Mouse (Mus musculus) large intestine, adult 2 months (tissue): ENCODE measurements at regions not wholly inside any gene's neighbourhood (a gene's known extent, or its start where the extent isn't known, plus 50 kb on each side); places are given as distances from the start of the nearest gene placed in this dataset.

ENCODE experiments used
- DNase-seq: peaks from one replicate; pipeline ENCODE4 v3.0.0-alpha.2; 2012; ENCODE audit warnings: low read depth, low spot score
- WGBS: fragments of 180-500 bp; shearing (Covaris S2); methylation state at CpG from one replicate; pipeline ENCODE4 v1.1.7; 2018; 5-methylcytosine and 5-hydroxymethylcytosine counted together

DNA sequence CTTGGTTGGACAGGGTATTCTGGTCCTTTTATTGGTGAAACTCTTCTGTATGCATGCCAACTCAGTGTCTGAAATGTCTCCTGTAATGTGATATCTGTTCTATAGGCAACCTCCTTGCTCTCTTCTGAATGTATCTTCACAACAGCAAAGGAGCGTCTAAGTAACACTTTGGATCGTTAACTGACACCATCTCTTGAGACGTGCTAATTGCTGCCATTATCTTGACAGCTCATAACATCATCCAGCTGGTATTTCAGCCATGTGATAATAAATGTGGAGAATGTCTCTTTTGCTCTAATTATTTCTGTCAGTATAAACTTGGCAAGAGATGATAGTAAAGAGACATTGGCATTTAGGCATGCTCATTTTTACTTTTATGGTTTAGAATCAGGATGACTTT is 68.8 kb upstream of the Col8a1 start:
- DNase-seq: no peak
- WGBS: 47% methylated on average over 3 of the region's 3 CpGs

GRCm38 (mm10) chr16:57845416-57845815 is 90.9 kb upstream of the Col8a1 start:
- no peak for DNase-seq

- 44% methylated on average over 3 of the region's 3 CpGs for WGBS
- no peak for DNase-seq
Observed at GRCm38 (mm10) chr16:57846386-57846785, 91.8 kb upstream of the Col8a1 start.

GRCm38 (mm10) chr16:57851854-57852253 is 97.3 kb upstream of the Col8a1 start:
- DNase-seq: no peak
- 42% methylated on average over 2 of the region's 2 CpGs for WGBS

GRCm38 (mm10) chr16:57852838-57853460 is 98.4 kb upstream of the Col8a1 start:
- 75% methylated on average over 3 of the region's 3 CpGs for WGBS

GRCm38 (mm10) chr16:57853751-57854150 is 99.2 kb upstream of the Col8a1 start:
- no peak for DNase-seq
- 66% methylated on average over 3 of the region's 3 CpGs for WGBS

More at GRCm38 (mm10) chr16:57852838-57853460, 98.4 kb upstream of the Col8a1 start:
- no peak for DNase-seq

DNA sequence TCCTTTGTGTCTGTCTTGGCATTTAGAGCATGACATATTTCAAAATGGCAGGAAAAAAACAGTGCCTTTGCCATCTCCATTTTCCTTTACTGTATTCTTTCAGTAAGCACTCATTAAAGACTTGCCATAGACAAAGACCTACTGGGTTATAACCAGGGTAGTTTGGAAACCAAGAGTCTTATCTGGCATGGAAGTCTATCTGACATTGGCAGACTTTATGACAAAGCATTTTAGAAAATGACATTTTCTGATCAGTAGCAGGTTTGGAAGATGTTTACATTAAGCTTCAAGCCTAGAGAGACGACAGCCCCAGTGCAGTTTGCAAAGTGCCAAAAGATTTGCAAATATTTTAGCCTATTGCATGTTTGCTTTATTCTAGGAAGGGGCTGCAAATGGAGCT is 102.5 kb upstream of the Col8a1 start:
- WGBS: 37% methylated on average over 1 of the region's 1 CpGs
- DNase-seq: no peak

DNA sequence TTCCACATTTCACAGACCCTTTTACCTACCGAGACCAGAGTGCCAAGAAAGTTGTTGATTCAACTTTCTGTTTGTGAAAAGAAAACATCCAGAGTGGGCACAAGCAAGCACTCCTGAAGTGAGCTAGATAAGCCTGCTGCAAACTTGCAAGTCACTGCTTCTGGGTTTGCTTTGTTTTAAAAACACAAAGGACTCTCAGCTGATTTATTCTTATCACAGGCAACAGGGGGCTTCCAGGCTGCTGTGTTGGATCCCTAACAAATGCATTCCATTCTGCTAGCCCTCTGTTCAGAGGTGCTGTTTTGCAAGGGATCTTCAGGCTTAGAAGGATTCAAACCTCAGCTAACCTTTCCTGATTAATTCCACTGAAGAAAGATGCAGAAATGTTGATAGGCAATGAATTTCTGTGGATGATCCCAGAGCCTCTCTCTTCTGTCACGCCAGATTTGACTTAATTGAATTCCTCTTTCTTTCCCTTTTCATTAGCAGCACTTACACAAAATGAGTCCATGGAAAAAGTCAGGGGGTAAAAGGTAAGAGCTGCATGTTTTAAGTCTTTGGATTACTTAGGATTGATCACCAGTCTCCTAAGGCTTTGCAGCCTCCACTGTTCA is 103.7 kb upstream of the Col8a1 start:
- WGBS: 26% methylated on average over 2 of the region's 2 CpGs
- DNase-seq: no peak

GRCm38 (mm10) chr16:57858765-57859201 is 104.2 kb upstream of the Col8a1 start:
- no peak for DNase-seq
- 53% methylated on average over 7 of the region's 7 CpGs for WGBS

DNA sequence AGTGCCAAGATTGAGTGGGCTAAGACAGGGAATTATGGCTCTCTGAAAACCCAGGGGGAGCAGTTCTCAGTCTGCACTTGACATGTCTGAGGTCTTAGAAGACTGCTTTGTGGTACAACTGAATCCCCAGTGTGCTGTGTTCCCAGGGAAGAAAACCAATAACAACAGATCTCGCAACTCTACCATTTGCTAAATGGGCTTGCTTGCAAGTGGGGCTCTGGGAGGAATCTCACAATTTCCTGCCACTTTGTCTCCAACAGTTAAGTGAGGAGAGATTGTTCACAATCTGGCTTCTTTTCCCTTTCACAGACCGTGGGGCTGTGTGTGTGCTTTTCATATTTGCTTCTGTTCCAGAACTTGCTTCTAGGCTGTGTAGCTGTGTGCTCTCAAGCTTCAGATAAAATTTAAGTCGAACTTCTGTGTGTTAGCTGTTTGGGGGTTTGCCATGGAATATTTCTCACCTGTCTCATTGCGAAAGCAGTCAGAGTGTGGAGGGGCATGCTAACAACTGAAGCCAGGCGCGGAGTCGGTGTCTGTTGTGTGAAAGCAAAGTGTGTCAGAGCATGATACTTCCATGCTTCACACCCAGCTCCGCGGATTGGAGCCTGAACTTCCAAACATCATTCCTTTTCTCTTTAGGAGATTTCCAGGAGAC is 108.8 kb upstream of the Col8a1 start:
- WGBS: 85% methylated on average over 9 of the region's 9 CpGs
- no peak for DNase-seq

DNA sequence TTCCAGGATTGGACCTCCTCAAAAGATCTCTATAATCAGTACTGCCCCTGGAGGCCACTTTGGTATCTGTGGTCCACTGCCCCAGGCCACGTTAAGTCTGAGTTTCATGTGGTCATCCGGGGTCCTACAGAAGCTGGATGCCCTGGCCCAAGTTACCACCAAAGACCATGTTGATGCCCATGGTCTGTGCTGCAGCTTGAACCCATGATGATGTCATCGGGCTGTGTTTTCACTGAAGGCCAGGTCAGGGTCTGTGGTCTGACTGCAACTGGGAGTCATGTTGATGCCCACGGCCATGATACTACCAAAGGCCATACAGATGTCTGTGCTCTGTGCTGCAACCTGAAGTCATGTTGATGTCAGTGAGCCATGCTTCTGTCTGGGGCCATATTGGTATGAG is 122.3 kb upstream of the Col8a1 start:
- DNase-seq: no peak
- WGBS: 93% methylated on average over 4 of the region's 4 CpGs

GRCm38 (mm10) chr16:57881575-57882094 is 127.1 kb upstream of the Col8a1 start:
- 67% methylated on average over 8 of the region's 8 CpGs for WGBS
- no peak for DNase-seq

DNA sequence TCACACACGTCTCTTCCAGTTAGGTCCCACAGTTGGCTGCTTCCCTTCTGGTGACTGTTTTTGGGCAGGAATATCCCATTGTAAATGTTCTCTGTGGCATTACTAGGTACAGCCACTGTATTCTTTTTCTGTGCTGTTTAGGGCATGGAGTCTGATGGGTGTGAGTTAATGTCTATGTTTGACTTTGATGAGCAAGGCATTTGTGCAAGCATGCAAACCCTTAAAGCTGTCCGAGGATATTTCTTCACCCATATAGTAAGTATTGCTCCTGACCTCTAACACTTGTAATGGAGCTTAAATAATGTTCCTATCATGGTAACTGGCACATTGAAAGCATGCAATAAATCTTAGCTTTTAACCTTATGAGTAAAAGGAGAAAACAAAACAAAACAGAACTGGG is 133.6 kb upstream of the Col8a1 start:
- no peak for DNase-seq
- 56% methylated on average over 2 of the region's 2 CpGs for WGBS

DNA sequence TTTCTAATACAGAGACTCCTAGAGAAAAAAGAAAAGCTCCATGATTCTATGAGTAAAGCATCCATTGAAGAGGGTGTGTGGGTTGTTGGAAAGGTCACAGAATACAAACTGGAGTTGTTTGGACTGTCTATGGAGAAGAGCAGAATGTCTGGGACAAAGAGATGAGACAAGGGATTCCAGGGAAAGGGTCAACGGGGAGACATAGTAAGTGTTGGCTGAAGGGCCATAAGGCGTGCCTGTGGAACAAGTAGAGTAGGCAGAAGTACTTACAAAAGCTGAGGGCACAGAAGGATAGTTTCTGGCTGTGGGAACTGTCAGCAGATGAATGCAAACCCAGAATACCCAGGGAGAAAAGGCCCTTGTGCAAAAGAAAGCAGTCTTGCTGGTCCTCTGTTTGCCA is 134.0 kb upstream of the Col8a1 start:
- WGBS: 62% methylated on average over 2 of the region's 2 CpGs
- no peak for DNase-seq

DNA sequence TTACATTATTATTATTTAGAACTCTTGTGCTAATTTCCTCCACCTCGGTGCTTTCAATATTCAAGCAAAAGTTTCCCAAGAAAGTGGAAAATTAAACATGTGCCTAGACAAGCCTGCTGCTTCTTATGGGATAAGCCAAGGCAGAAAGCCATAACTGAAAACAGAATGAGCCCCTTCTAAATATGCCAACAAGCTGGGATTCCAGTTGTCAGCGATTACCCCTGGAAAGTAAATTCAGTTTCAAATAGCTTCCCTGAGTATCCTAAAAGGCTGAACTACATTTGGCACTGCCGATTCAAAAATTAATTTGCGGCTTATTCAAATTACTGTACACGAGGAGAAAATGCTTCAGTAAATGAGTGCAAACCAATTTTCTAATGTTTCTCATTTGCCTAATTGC is 135.6 kb upstream of the Col8a1 start:
- no peak for DNase-seq
- 81% methylated on average over 5 of the region's 5 CpGs for WGBS

DNA sequence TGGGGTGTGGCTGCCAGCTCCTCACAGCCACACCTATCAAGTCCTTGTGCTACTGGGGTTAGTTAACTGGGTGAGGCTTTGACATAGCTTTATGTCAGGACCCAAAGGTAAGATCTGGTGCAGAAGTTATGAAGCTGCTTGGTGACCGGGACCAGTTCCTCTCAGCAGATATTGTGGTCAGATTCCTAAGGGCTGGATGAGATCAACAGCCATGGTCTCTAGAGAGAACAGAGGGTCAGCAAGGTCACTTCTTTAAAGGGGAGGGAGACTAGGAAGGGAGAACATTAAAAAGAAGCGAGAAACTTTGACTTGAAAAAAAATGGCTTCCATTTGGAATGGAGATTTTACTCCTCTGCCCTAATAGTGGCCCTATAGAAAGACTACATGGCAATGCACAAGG is 138.6 kb upstream of the Col8a1 start:
- DNase-seq: no peak
- WGBS: 91% methylated on average over 2 of the region's 2 CpGs

GRCm38 (mm10) chr16:57893698-57894352 is 139.3 kb upstream of the Col8a1 start:
- WGBS: 85% methylated on average over 5 of the region's 5 CpGs
- DNase-seq: no peak

DNA sequence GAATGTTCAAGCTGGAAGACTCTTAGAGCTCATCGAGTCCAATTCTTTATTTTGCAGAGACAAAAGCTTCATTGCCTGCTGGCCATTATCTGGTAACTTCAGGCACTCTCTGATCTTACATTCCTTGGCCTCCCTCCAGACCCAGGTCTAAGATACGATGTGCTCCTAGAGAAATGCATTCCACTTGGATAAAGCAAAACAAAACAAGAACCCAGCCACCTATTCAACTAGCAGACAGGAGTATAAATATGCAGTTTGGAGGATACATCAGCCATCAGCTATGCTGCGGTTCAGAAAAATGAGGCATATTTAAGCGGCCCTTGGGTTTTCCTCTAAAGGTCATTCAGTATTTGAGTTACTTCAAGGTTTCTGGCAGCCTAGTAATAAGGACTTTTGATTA is 146.5 kb upstream of the Col8a1 start:
- WGBS: 78% methylated on average over 4 of the region's 4 CpGs
- no peak for DNase-seq

DNA sequence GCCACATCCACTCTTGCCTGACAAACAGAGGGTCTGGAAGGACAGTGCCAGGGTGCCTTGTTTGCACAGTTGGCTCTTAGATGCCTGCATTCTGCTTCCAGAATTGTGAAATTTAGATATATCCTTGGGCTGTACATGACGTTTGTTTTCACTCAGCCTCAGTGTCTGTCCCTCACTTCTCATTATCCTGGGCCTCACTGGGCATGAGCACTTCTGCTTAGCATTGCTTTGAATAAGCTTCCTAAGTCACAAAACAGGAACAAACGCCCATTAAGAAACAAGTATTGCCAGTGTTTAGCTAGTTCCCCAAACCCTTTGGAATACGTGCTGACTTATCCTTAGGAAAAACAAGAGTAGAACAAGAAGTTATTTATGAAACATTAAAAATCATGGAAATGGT is 148.0 kb upstream of the Col8a1 start:
- no peak for DNase-seq
- WGBS: 64% methylated on average over 3 of the region's 3 CpGs

DNA sequence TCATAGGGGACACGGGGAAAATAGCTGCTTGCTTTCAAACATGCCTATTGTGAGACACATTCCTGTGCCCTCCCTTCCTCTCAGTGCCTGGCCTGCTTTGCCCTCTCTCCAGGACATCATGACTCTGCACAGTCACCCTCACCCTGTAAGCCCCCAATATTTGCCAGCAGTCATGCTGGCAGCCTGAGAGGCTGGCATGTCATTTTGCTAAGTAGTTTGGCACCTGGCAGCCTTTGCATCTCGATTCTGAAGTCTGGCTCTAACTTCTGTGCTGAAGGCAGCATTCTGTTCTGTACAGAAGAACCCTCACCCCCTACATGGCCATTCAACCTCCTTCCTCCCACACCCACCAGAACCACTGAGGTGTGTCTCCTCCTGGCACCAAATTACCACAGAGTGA is 157.5 kb upstream of the Col8a1 start:
- 50% methylated on average over 2 of the region's 2 CpGs for WGBS

DNA sequence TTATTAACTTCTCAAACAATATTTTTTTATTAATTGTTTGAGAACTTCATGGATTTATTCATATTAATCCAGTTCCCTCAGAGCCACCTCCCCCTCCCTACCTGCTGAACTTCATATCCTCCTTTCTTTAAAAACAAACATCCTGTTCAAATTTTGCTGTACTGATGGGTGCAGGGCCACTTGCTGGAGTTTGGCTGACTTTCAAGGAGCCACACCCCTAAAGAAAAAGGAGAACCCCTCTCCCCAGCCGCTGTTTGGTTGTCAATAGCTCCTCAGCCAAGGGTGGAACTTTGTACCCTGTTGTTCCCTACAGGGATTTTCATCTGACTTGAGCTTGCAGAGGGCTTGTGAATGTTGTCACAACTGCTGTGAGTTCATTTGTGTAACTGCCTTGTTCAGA is 160.0 kb upstream of the Col8a1 start:
- DNase-seq: no peak
- WGBS: 14% methylated on average over 1 of the region's 1 CpGs

More for the DNA sequence above, 157.5 kb upstream of the Col8a1 start:
- DNase-seq: no peak
